Mouse (Mus musculus): Measurements from ENCODE around the gene Ywhag.

GRCm38 (mm10) chr5:135923901-135924300 lies 10.5 kb downstream of the Ywhag start:
- TF ChIP-seq CTCF (IDR thresholded peaks at IDR 0.05; ENCODE audit: borderline replicate concordance, insufficient read depth, low read depth, low read length) (no peak), POLR2A (IDR thresholded peaks at IDR 0.05; ENCODE audit: borderline replicate concordance, insufficient read depth, low read length) (no peak)
